Mouse (Mus musculus) CD8-positive naive resting alpha-beta T cell, adult 2 months (primary cell): ENCODE results near the gene Ficd.

Experiments used
- DNase-seq, 2 experiments: peaks; one replicate each; pipeline ENCODE4 v3.0.0; 2022; ENCODE audit warnings: low read depth in 2 of 2, low spot score in 2 of 2

Gene Ficd

GRCm38 (mm10) chr5:113728691-113729090 lies 6.9 kb upstream of the Ficd start:
- DNase-seq, result no peak

DNA sequence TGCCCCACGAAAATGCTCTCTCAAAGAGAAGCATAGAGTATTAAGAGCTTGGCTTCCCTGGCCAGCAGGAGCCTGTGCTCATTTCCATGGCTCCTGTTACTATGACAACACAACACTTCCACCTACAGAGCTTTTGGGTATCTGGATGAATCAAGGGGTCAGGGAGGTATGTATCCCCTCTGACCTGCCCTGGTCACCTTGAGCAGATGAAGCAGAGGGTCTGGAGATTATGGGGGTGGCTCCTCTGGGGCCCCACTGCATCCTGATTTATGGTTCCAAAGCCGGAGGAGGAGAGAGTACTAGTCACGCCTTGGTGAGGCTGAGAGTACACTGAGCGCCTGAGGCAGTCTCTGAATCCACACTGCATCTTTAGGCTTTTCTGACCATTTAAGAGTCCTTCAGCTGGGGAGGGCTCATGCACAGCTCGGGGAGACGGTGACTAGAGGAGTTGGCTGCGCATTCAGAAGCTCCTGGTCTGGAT lies 4.9 kb upstream of the Ficd start:
- DNase-seq, result no peak

DNA sequence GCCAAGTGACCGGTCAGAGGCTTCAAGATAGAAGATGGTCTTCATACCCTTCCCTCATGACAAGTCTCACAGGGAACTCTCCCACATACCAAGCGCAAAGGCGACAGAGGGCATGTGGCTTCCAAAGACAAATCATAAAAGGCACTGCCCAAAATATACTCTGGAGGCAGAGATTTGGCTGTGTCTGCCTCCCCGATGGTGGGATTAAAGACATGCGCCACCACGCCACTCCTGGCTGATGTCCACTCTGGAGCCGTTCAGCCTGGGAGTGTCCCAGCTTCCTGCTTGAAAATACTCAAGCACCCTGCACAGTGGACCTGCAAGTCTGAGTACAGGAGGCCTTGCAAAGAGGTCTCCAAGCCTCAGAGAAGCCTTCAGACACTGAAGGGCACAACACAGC lies 4.4 kb upstream of the Ficd start:
- no peak for DNase-seq

DNA sequence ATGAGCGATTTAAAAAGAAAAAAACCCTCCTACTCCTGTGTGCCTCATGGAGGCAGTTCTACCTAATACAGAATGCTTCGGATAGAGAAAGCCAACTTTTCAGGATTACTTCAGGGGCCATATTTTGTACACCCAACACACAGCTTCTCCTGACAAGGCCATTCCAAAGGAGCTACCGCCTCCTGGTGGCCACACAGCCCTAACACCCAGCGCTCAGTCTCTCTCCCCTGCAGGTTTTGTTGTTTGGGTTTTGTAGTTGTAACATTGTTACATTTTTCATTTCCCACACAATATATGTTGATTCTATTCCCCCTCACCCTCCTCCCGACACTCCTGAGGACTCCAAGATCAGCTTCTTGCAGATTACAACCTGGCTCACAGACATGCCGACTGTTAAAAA lies 3.4 kb upstream of the Ficd start:
- DNase-seq, result peak; percentile 32 to 49

DNA sequence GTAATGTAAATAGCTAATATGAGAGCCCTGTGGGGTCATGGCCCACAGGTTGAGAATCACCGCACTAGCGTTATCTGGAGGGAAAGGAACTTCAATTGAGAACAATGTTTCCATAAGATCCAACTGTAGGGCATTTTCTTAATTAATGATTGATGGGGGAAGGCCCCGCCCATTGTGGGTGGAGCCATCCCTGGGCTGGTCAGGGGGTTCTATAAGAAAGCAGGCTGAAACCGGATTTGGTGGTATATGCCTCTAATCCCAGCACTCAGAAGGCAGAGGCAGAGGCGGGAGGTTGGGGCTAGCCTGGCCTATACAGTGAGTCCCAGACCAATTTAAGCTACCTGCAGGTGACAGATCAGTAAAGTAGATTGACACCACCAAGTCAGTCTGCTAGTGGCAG lies 1.2 kb upstream of the Ficd start:
- no peak for DNase-seq

DNA sequence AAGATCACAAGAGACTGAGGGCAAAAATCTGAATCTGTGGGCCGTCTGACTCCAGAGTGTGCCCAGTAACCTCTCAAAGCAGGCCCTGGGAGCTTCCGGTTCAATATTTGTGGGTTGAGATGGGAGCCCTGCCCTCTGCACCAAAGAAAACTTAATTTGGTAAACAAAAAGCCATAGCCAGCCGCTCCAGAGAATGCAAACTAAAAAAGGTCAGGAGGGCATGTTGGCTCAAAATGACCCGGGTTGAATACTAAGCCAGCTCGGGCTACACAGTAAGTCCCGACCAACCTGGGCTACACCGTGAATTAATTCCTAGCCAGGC lies 619 bp upstream of the Ficd start:
- no peak for DNase-seq

DNA sequence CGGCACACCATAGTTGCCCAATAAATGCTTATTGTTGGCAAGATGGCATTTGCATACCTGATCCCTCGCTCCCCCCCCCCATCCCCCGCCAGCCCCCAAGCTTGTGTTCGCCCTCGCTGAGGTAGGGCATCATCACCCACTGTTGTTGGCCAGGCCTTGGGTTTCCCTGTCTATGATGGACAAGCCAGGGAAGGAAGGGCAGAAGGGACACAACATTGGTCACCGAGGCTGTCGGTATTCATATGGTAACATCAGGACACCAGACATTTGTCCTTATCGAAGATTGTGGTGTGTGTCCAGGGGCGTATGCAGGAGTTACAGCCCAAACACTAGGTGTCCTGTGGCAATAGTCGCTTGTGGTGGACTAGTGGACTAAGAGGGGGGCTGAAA lies 505 bp downstream of the Ficd start:
- DNase-seq, result no peak

GRCm38 (mm10) chr5:113736522-113737164 lies 1.0 kb downstream of the Ficd start:
- no peak for DNase-seq

DNA sequence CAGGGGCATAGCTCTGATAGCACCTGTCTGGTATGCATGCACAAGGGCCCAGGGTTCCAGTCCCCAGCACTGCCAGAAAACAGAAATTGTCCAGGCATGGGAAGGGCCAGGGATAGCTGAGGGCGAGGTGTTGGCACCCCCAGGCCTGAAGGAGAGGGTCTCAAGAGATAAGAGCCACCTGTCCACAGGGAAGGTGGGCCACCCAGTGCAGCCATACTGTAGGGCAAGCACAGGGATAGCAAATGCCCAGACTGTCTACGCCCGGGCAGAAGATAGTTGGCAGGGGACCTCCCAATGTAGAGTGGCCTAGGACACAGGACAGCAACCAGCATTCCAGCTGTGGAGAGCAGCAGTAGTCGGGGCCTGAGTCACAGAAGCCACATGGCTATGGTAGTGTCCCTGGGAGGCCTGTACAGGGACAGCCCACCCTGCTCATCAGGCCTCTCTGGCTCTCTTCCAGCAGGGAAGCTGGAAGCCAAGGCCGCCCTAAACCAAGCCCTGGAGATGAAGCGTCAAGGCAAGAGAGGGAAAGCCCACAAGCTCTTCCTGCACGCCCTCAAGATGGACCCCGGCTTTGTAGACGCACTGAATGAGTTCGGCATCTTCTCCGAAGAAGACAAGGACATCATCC lies 2.1 kb downstream of the Ficd start:
- DNase-seq, result no peak

- DNase-seq, result no peak
These were observed 12.0 kb downstream of the Ficd start for GRCm38 (mm10) chr5:113747629-113748028.

- DNase-seq, result no peak
These were observed 13.1 kb downstream of the Ficd start for GRCm38 (mm10) chr5:113748556-113749331.

GRCm38 (mm10) chr5:113751521-113752157 lies 16.0 kb downstream of the Ficd start:
- DNase-seq, result no peak

DNA sequence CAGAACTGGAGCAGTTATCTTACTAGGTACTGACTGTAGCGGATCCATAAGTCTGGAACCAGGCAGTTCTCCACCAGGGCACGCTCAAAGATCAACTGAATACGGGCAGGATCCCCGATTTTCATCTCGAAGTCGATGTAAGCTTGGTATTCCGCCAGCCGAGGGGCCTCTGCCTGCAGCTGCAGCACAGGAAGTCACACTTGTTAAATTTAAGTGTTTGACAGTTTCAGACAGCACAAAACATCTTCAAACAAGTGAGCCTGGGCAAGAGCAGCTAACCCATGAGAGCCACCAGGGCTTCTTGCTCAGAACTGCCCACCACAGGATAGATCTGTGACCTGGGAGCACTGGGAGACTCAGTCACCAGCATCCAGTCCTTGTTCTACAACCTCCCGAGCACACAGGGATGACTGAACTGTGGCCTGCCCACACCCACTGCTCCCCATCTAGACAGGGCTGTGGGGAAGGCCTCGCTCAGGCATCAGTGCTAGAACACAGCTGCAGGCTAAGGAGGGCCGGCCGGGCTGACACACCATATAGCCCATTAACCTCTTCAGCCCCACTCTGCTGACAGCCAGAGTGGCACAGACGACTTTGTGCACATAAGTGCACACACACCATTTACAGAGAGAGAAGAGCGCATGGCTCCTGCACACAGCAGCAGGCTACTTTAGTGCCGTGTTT lies 19.9 kb downstream of the Ficd start:
- no peak for DNase-seq

DNA sequence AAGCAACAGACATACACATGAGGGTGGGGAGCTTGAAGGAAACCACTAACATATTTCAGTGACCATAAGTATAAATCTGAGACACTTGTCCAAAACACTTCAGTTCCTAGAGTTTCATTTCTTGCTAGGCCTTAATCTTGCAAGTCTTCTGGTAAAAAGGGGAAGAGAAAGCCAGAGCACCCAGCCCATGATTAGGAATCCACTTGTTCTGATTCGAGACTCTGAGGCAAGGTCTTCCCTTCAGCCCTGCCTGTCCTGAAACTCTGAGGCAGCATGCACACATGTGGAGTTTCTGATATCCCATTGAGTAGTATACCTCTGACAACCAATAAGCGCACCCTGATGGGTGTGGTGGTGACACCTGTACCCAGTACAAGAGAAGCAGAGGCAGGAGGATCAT lies 26.0 kb downstream of the Ficd start:
- DNase-seq, result no peak

GRCm38 (mm10) chr5:113764426-113764825 lies 28.8 kb downstream of the Ficd start:
- DNase-seq, result no peak

- DNase-seq, result no peak
These were observed 30.3 kb downstream of the Ficd start for GRCm38 (mm10) chr5:113765641-113766526.

DNA sequence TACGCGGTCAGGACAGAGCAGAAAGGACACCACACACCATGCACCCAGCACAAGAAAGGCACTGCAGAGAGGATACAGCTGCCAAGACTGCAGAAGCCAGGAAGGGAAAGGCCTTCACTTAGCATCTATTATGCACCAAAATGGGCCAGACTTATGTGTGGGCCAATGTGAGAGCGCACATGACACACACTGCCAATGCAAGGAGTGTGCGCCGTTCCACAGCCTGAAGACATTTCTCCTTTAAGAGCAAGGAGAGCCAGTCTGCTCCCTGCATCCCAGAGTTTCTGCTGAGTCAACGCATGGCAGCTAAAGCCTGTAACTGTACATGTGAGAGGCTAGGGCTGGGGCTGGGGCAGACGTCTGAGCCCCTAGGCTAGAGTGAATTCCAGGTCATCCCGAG lies 33.2 kb downstream of the Ficd start:
- DNase-seq, result no peak

GRCm38 (mm10) chr5:113771213-113772162 lies 35.9 kb downstream of the Ficd start:
- DNase-seq, result peak; percentile 85

DNA sequence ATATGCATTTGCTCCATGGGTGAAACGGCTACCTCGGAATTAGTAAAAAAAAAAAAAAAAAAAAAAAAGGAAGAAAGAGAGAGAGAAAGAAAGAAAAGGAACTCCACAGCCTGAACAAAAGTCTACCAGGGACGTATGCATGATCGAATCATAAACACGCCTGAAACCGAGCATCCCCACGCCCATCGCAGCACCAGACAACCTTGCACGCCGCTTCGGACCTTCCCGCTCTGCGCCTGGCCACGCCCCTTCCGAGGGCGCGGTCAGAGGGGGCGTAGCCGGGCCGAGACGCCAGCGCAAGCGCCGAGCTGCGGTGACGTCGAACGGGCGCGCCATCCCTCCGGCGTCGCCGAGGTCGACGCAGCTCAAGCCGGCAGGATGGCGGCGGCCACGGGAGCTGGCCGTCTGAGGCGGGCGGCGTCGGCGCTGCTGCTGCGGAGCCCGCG lies 36.9 kb downstream of the Ficd start, which contains the start of the genes Sart3 and Iscu:
Gene Sart3, minus strand, starts transcription at position 61 of the 446 bp plus-strand sequence.
Gene Iscu, plus strand, starts transcription at position 299 of the 446 bp plus-strand sequence.
- DNase-seq, result peak; percentile 89 to 90
